Mouse (Mus musculus) cerebellum, adult 2 months (tissue): ENCODE results near the gene Gm20518.

Experiments used
- CTCF ChIP-seq: fragments of 200-500 bp; IDR thresholded peaks from 2 replicates; pipeline ENCODE4 v1.5.1; 2011; ENCODE audit warnings: low read depth, mild to moderate bottlenecking, control low read depth, low read length, moderate library complexity, borderline replicate concordance; ENCODE audit not compliant: insufficient read depth
- POLR2A ChIP-seq: fragments of 200-500 bp; IDR thresholded peaks from 2 replicates; pipeline ENCODE4 v1.6.1; 2011; ENCODE audit warnings: low read length, control low read depth, borderline replicate concordance; ENCODE audit not compliant: insufficient read depth

DNA sequence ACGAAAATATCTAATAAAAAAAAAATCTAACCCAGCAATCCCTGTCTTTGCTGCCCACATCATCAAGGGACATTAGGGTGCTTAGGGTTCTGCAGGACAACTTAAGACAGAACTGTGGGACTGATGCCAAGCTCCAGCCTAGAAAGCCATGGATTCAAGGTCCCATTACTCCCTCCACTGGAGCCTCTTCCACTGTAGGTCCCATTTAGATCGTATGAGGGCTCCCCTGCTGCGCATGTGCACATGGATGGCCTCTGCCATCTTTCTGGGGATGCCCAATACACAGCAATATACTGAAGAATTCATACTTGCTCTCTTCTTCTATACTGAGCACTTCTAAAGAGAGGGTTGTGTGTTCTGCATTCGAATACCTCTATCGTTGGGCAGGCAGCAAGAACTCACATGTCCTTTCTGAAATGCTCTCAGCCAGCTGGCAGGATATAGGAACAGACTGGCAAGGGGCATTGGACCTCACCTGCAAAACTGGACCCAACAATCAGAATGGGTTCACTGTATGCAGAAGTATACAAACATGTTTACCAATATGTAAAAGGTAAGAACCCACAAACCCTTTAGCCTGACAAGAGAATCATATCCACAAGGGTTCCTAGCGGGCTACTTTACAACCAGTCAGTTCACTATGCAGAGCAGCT, 1.7 kb downstream of the Gm20518 start:
- TF ChIP-seq CTCF (no peak), POLR2A (no peak)
